Mouse (Mus musculus) limb, embryonic 11.5 days (tissue): Measurements from ENCODE around the gene Rnf25. TPM values are rescaled to one million over a fixed set of nuclear protein-coding genes. Genes with fewer than 3 reads are reported as not detected.

Experiments used
- ATAC-seq: fragments of 200-750 bp; cut with Nextera tagmentation; 2 replicates; pipeline ENCODE4 v1.8.0; 2017; ENCODE audit warnings: low read depth; ENCODE audit not compliant: insufficient number of reproducible peaks, low FRiP score, low TSS enrichment
- DNase-seq: peaks from one replicate; pipeline ENCODE4 v3.0.0-alpha.2; 2015; ENCODE audit warnings: low spot score
- H3K27ac ChIP-seq: fragments of 300-500 bp; sonication (generic); replicated peaks from 2 replicates; pipeline ENCODE4 v1.5.1; 2014; ENCODE audit warnings: low read depth, mild to moderate bottlenecking, low read length
- H3K27me3 ChIP-seq: fragments of 300-500 bp; sonication (generic); 2 replicates; pipeline ENCODE4 v1.6.1; 2014; ENCODE audit warnings: mild to moderate bottlenecking, low read length, mixed read lengths; ENCODE audit not compliant: control insufficient read depth, insufficient read depth
- H3K36me3 ChIP-seq: fragments of 300-500 bp; sonication (generic); 2 replicates; pipeline ENCODE4 v1.6.1; 2014; ENCODE audit warnings: mild to moderate bottlenecking, low read length, moderate library complexity, mixed read lengths; ENCODE audit not compliant: control insufficient read depth, insufficient read depth
- H3K4me1 ChIP-seq: fragments of 300-500 bp; sonication (generic); 2 replicates; pipeline ENCODE4 v1.6.1; 2014; ENCODE audit warnings: low read length, mixed read lengths; ENCODE audit not compliant: control insufficient read depth, insufficient read depth
- H3K4me2 ChIP-seq: fragments of 300-500 bp; sonication (generic); 2 replicates; pipeline ENCODE4 v1.6.1; 2014; ENCODE audit warnings: low read depth, mild to moderate bottlenecking, moderate library complexity; ENCODE audit not compliant: severe bottlenecking
- H3K4me3 ChIP-seq: fragments of 300-500 bp; sonication (generic); 2 replicates; pipeline ENCODE4 v1.5.1; 2014; ENCODE audit warnings: low read depth, low read length
- H3K9ac ChIP-seq: fragments of 300-500 bp; sonication (generic); 2 replicates; pipeline ENCODE4 v1.6.1; 2014; ENCODE audit warnings: mild to moderate bottlenecking, low read length
- H3K9me3 ChIP-seq: fragments of 300-500 bp; sonication (generic); 2 replicates; pipeline ENCODE4 v1.6.1; 2016; ENCODE audit warnings: low read length; ENCODE audit not compliant: control insufficient read depth
- WGBS: fragments of 180-500 bp; shearing (Covaris S2); extraction: QIAGEN DNeasy Blood & Tissue Kit; methylation state at CpG from one replicate; pipeline ENCODE4 v1.1.7; 2014; 5-methylcytosine and 5-hydroxymethylcytosine counted together
- polyA plus RNA-seq: library from polyadenylated mRNA; unstranded; fragments of >200 nt; fragmentation: Nextera tagmentation; extraction: Ambion mirVana; gene quantifications from 2 replicates; pipeline ENCODE4 v1.2.1, GENCODE M21; 2014

The Rnf25 gene
- polyA plus RNA-seq, result 8.8 and 9.2 TPM in 2 replicates

DNA sequence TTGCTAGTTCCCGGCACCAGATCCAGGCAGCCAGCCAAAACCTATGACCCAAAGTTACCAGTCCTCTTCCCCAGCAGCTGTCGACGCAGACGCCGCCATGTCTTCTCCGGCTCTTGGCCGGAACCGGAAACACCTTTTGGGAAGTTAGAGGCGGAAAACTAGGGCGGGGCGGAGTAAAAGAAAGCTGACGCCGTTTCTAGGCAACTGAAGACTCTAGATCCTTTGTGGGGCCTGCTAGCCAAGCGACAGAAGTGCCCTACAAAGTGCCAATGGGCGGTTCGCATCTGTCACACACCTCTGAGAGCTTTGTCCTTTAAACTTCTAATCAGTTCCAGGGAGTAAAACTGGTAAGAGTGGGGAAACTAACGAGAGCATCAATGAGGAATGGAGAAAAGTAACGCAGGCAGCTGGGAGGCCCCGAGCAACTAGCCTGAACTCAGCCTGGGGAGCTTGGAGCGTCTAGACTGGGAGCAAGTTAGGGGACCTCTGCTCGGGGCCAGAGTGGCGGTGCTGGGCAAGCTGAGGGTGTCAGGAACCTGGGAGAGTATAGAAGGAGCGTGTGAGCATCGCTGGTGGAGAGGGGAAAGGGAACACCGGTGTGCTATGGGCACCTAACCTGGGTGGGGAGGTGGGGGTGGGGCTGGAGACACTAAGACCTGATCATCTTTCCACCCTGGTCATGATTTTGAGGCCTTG is at the start of gene Rnf25, which contains the start of gene Stk36:
Gene Rnf25, minus strand, starts transcription at position 131 of the 696 bp plus-strand sequence.
Gene Stk36, plus strand, starts transcription at position 179 of the 696 bp plus-strand sequence.
- Histone ChIP-seq H3K4me2 (peak within 1 kb of the TSS; percentile 83), H3K27ac (no peak within 1 kb of the TSS), H3K4me1 (peaks cover 9% of the 10 kb centered on the region; the same call in 1 of the 2 replicates), H3K9me3 (no peaks in the 10 kb centered on the region), H3K27me3 (no peaks in the 10 kb centered on the region), H3K9ac (peak within 1 kb of the TSS; percentile 78), H3K4me3 (peak within 1 kb of the TSS; percentile 85), H3K36me3 (peaks cover 6% of the 10 kb centered on the region; the same call in 1 of the 2 replicates)
- 10% methylated on average over 25 of the region's 25 CpGs for WGBS
- ATAC-seq, result peak; percentile 83; the same call in 1 of the 2 replicates
- DNase-seq, result peak; percentile 86

DNA sequence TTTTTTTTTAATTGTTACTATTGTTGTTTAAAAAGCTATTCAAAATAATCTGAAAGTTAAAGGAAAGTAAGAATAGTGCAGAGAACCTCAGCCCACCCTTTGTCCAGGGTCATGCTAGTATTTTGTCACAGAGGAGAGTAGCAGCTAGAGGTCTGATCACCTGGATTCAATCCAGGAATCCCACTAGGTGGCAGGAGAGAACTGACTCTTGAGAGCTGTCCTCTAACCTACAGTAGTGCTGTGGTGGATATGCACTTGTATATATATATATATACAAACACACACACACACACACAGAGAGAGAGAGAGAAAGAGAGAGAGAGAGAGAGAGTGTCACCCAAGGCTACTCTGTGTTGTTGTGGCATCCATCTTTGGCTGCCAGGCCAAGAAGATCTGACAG is 42.7 kb upstream of the Rnf25 start:
- ATAC-seq (no peak), DNase-seq (peak; percentile 24)
- no peak overlapping the region for H3K4me2 ChIP-seq
- no peaks in the 10 kb centered on the region for H3K27me3 ChIP-seq
- no peaks in the 10 kb centered on the region for H3K36me3 ChIP-seq
- H3K27ac ChIP-seq, result no peak overlapping the region
- H3K9me3 ChIP-seq, result no peaks in the 10 kb centered on the region
- no peak overlapping the region for H3K4me3 ChIP-seq
- H3K9ac ChIP-seq, result no peak overlapping the region
- no peaks in the 10 kb centered on the region for H3K4me1 ChIP-seq

GRCm38 (mm10) chr1:74643524-74643923 is 42.3 kb upstream of the Rnf25 start:
- no peak overlapping the region for H3K9ac ChIP-seq
- no peaks in the 10 kb centered on the region for H3K4me1 ChIP-seq
- no peak for DNase-seq
- H3K4me3 ChIP-seq, result no peak overlapping the region
- no peak overlapping the region for H3K27ac ChIP-seq
- ATAC-seq, result no peak
- WGBS, result 87% methylated on average over 2 of the region's 2 CpGs
- H3K27me3 ChIP-seq, result no peaks in the 10 kb centered on the region
- H3K4me2 ChIP-seq, result no peak overlapping the region
- H3K9me3 ChIP-seq, result no peaks in the 10 kb centered on the region
- H3K36me3 ChIP-seq, result no peaks in the 10 kb centered on the region

- WGBS, result 82% methylated on average over 4 of the region's 4 CpGs
- Histone ChIP-seq H3K9ac (no peak overlapping the region), H3K36me3 (no peaks in the 10 kb centered on the region), H3K27me3 (no peaks in the 10 kb centered on the region), H3K4me3 (no peak overlapping the region), H3K4me1 (no peaks in the 10 kb centered on the region), H3K9me3 (no peaks in the 10 kb centered on the region), H3K4me2 (no peak overlapping the region), H3K27ac (no peak overlapping the region)
- no peak for DNase-seq
- ATAC-seq, result no peak
These were observed 31.5 kb upstream of the Rnf25 start for GRCm38 (mm10) chr1:74632734-74633133.

GRCm38 (mm10) chr1:74628001-74628400 is 26.8 kb upstream of the Rnf25 start:
- no peak for ATAC-seq
- Histone ChIP-seq H3K4me1 (no peaks in the 10 kb centered on the region), H3K9ac (no peak overlapping the region), H3K27ac (no peak overlapping the region), H3K9me3 (no peaks in the 10 kb centered on the region), H3K4me3 (no peak overlapping the region), H3K4me2 (no peak overlapping the region), H3K27me3 (no peaks in the 10 kb centered on the region), H3K36me3 (no peaks in the 10 kb centered on the region)
- 47% methylated on average over 7 of the region's 7 CpGs for WGBS
- no peak for DNase-seq

DNA sequence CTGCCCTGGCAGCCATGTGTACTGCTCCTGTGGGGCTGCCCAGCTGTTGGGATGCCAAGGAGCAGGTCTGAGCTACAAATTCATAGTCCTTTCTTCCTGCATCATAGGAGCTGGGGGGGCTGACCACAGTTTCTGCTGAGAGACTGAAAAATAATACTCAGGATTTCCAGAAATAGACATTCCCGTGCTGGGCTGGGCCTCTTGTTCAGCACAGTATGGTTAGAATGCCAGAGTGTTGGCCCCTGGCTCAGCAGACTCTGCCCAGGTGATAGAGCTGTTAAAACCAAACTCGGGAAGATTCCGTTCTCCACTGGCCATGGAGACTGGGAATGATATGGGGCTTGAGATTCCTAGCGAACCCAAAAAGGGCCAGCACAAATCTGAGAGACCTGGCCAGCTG is 24.9 kb upstream of the Rnf25 start:
- no peak overlapping the region for H3K4me3 ChIP-seq
- H3K4me2 ChIP-seq, result no peak overlapping the region
- no peaks in the 10 kb centered on the region for H3K9me3 ChIP-seq
- H3K27me3 ChIP-seq, result no peaks in the 10 kb centered on the region
- 85% methylated on average over 4 of the region's 4 CpGs for WGBS
- DNase-seq, result no peak
- H3K9ac ChIP-seq, result no peak overlapping the region
- H3K4me1 ChIP-seq, result no peaks in the 10 kb centered on the region
- H3K36me3 ChIP-seq, result no peaks in the 10 kb centered on the region
- ATAC-seq, result no peak
- H3K27ac ChIP-seq, result no peak overlapping the region

GRCm38 (mm10) chr1:74624183-74624582 is 23.0 kb upstream of the Rnf25 start:
- no peak overlapping the region for H3K9ac ChIP-seq
- no peak for ATAC-seq
- 87% methylated on average over 1 of the region's 1 CpGs for WGBS

DNA sequence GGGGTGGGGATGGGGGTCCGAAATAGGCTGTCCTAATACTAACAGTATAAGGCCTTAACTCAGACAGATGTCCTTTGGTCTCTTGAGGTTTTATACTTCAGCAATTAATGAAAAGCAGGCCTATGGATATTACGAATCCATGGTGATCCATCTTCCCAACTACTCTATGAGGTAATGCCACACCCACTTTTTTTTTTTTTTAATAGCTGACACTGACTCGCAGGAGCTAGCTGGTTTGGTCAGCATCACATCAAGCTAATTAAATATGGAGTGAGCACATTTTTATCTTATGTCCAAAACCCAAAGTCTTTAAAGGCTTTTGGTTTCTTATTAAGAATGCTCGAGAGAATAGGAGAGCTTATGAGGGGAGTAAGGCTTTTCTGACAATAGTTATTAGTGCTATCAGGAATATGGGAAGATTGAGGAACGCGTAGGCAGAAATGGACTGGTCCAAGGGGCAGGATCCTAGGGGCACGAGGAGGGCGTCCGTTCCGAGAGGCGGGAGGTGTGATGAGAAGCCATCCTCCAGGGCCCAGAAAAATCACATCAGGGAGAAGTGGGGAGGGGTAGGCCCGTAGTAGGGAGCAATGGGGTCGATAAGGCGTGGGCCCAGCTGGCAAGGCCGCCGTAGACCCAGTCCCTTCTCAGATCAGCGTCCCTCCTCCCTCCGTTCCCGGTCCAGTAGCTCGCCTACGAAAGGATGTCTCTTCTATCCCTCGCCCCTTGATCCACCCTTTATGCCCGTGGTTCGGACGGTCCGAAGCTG is 513 bp downstream of the Rnf25 start:
- Histone ChIP-seq H3K36me3 (peaks cover 6% of the 10 kb centered on the region; the same call in 1 of the 2 replicates), H3K4me2 (peak overlapping the region; percentile 83), H3K4me1 (peaks cover 9% of the 10 kb centered on the region; the same call in 1 of the 2 replicates), H3K9ac (peak overlapping the region; percentile 78), H3K27ac (no peak overlapping the region), H3K27me3 (no peaks in the 10 kb centered on the region), H3K9me3 (no peaks in the 10 kb centered on the region), H3K4me3 (peak overlapping the region; percentile 85)
- WGBS, result 8% methylated on average over 25 of the region's 26 CpGs
- ATAC-seq (0 out of 2 replicates have a peak, but pooled peaks have one; percentile 31), DNase-seq (no peak)

More at GRCm38 (mm10) chr1:74624183-74624582, 23.0 kb upstream of the Rnf25 start:
- Histone ChIP-seq H3K36me3 (no peaks in the 10 kb centered on the region), H3K4me1 (no peaks in the 10 kb centered on the region), H3K4me3 (no peak overlapping the region), H3K27me3 (no peaks in the 10 kb centered on the region), H3K27ac (no peak overlapping the region), H3K4me2 (no peak overlapping the region), H3K9me3 (no peaks in the 10 kb centered on the region)
- no peak for DNase-seq
